Mouse (Mus musculus) monocyte, adult 2 months (primary cell): ENCODE results near the gene Slc1a1.

ENCODE experiments used
- DNase-seq, 2 experiments: peaks; one replicate each; pipeline ENCODE4 v3.0.0; 2022; ENCODE audit warnings: low spot score in 2 of 2, low read depth in 1 of 2

Slc1a1 gene

DNA sequence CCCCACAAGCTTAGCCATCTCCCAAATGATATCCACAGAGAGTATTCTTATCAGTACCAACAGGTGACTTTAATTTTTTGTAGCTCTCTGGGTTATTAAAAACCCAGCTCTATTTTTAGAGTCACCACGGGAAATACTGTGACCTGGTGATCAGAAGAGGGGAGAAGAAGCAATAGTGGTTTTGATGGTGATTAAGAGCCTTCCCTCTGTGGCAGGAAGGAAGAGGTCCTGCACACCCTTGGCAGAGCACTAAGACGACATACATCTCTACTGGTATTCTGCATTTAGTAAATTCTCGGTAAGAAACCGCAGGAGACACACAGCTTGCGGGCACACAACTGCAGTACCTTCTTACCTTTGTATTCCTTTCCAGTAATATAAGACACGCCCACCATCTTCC is 79.7 kb downstream of the Slc1a1 start:
- DNase-seq: no peak

DNA sequence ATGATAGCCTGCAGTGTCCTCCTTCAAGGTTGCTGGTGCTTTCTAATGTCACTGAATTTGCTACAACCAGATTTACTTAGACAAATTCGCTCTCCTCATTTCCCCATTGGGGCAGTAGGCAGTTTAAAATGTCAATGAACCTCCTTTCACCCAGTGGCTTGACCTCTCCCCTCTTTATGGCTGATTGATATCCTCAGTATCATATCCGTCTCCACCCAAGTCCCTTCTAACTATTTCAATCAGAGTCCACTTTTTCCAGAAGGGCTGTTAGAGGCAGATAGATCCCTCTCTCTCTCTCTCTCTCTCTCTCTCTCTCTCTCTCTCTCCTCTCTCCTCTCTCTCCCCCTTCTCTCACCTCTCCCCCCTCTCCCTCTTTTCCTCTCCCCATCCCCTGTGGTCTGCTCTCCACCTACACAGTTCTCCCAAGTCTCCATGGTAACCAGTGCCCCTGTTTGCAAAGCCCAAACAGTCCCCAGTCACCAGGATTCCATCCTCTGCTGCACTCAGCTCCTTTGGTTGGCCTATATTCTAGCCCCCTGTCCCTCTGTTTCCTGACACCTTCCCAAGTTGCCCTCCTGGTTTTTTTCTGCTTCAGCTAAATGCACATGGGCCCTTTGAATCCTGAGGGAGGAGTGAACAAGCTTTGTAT is 80.9 kb downstream of the Slc1a1 start:
- DNase-seq: no peak

DNA sequence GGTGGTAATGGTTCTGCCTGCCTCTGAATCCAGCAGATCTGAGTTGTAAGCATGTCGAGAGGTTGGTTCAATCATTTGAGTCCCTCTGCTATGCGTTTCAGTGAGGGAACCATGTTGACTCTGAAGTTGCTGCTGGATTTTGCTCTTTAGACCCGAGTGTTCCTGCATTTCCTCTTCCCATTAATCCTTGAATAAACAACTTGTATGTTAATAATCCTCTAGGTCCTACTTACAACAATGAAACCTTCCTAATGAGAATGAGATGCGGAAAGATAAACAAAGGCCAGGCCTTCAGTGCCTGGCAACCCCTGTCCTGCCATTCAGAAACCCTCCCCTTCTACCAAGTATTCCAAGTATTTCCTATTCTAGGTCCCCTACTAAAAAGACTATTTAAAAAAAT is 81.6 kb downstream of the Slc1a1 start:
- DNase-seq: no peak

DNA sequence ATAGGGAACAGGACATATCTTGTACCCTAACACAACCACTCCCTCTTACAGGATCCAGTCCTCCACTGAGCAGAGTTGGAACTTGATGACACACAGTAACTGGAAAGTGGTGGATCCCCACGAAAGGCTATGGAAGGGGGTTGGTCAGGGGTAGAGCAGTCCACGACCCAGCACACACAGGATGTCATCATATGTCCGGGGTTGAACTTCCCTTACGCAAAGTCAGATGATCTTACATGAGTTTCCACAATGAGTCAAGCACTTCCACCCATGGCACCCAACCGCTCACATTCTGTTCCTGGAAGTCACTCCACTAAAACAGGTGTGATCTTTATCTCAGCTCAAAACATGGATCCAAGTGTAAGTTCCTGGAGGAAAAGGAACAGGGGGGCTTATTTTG is 83.0 kb downstream of the Slc1a1 start:
- no peak for DNase-seq

DNA sequence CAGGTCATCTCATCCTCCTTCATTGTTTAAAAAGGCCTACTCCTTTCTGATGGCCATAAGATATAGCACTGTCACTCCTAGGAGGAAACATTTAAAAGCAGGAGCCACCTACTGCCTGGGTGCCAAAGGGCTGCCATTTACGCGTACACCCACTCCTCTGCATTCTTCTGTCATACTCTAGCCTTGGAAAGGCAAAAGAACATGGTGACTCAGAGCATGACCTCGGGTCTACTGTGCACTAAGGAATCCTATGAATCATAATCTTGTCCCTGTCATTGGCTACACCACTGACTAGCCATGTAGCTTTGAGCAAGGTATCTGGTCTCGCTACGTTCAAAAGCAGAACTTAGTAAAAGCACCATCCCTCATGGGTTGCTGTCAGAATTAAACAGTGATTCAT is 91.5 kb downstream of the Slc1a1 start:
- no peak for DNase-seq

DNA sequence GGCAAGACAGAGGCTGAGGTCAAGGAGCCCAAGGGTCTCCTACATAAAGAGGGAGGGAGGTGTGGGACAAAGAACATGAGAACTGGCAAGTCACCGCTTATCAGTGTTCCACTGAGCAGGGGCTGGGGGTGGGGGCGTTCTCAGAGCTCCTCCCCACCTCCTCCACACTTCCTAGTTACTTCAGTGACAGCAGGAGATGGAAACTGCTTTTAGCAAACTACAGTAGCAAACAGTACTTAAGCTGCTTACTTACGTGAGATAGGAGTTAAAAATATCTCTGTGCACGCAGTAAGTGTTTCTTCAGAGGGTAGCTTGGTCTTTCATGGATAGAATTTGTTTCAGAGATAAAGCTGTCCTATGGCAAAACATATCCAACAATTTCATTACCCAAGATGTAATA is 92.5 kb downstream of the Slc1a1 start:
- no peak for DNase-seq

DNA sequence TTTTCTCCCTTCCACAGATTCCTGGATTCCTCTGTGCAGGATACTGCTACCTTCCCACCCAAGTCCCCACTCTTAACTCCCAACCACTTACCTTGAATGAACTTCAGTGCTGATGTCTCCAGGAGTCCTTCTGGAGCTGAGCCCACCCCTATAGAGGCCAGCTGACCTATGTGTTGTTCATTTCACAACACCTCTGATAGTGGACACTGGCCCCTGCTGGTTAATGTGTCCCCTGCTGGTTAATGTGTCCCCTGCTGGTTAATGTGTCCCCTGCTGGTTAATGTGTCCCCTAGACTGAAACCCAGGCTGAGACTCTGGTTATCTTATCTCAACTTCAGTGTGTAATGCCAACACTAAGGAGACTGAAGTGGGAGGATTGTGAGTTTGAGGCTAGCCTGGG is 94.2 kb downstream of the Slc1a1 start:
- DNase-seq: no peak

DNA sequence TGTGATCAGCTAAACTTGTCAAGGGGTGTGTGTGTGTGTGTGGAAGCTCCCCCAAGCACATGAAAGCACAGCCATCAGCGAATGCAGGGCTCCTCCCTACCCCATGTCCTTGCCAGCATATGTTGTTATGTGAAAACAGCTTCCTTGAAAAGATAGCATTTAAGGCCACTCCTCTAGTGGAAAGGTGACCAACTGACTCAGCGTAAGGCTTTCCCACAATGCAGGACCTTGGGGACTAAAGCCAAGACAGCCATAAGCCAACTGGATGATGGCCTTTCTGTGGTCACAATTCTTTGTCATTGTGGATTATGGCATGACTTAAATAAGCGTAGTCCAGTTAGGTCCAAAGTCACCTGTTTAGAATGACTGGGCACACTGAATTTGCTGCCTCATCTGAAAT is 100.0 kb downstream of the Slc1a1 start:
- DNase-seq: no peak

DNA sequence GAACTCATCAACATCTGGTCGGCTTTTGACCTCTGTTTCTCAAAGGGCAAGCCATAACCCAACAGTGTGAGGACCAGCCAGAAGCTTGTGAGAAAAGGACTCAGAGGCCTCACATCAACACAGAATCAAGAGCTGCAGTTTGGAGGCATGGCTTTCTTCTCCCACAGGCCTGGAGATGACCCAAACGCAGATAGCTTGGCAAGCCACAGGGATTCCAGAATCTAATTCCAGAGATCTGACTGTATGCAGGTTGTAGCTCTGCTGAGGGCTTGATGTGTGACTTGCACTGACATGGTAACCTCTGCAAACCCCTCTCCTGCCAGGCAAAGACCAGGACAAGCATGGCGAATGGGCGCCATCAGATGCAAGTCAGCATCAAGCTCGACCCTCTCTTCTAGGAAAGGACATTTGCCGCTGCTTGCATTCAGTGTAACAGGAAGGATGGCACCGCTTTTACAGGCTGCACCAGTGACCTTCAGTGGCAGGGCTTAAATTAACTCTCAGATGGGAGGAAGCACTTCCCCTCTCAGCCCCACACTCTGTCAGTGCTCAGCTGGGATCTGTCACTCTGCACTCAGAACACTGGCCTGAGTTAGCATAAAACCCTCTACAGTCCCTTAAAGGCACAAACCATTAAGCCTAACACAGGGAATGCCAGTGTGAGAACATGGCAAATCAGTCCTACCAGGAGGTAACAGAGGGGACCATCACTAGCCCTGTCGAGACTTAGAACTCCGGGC is 105.5 kb downstream of the Slc1a1 start:
- no peak for DNase-seq

DNA sequence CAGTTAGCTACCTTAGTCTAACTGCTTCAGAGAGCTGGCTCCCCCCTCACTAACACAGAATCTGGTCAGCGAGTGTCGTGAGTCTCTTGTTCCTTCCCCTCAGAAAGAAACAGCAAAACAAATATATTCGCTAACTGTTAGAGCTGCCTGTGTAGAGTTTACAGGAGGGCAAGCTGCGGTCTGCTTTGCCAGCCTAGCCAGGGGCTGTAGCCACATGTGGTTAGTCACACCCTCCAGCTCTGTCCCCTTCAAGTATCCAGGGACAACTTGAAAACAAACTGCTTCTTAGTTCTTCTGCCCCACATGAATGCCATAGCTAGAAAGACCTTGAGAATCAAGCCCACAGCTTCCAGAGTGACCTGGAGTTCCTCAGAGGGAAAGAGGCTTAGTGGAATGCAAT is 106.4 kb downstream of the Slc1a1 start:
- no peak for DNase-seq

DNA sequence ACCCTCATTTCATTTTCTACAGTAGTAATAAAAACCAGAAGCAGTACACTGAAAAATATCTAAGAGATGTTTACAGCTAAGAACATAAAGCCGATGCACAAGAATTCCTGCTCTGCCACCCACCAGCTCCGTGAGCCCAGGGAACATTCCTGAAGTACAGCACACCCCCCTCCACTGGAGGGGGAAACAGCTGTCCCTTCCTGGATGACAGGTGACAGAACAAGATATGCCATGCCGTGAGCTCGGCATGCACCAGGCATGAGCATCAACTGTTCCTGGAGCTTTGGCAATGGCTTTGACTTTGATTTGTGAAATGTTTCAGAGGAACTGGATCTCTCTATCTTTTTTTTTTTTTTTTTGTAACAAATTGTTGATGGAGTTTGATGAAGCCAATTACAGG is 111.9 kb downstream of the Slc1a1 start:
- no peak for DNase-seq

DNA sequence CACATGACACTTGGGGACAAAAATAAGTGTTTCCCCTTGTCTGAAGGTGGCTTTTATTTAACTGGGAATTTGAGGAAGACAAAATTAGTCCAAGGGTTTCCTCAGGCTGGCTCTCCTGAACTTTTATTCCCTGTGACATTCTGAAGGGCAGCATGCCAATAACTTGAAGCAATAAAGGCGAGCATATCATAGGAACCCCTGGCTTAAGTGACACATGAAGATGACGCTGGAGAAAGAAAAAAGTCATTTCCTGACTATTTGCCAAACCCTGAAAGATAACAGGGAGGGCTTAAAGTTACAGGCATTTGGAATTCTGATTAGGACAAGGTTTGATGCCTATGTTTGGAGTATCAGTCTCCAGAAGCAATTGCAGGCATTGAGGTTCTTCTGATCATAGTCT is 112.5 kb downstream of the Slc1a1 start:
- no peak for DNase-seq

DNA sequence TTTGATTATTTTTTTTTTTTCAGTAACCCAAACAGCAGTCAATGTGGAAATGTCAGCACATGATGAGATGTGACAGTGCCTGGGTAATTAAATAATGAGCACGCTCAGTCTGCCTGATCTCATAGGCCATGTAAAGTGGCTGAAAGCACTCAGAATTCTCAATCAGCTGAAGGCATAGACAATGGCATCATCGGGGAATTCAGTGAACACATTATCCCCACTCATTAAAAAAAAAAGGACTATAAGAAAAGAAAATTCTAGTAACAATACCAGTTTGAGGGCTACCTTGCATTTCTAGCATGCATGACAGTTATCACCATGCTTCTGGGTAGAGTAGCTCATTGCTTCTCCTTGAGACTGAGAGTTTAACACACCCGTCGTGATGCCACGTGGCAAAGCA is 116.4 kb downstream of the Slc1a1 start:
- no peak for DNase-seq

DNA sequence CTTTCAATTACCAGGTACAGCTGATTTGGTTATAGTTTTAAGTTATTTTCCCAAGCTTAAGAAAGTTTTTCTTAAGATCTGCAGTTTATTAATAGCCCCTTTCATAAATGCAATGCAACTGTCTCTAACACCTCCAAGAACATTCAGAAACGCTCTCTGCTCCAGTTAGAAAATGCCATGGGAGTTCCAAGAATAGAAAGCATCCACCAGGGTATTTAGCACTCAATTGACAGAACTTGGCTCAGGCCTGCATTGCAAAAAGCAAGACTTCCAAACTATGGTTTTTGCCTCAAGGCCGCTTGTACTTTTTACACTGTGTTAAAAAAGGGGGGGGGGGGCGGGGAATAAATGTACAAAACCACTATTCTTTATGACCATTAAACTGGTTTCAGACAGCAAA is 128.3 kb downstream of the Slc1a1 start:
- no peak for DNase-seq

DNA sequence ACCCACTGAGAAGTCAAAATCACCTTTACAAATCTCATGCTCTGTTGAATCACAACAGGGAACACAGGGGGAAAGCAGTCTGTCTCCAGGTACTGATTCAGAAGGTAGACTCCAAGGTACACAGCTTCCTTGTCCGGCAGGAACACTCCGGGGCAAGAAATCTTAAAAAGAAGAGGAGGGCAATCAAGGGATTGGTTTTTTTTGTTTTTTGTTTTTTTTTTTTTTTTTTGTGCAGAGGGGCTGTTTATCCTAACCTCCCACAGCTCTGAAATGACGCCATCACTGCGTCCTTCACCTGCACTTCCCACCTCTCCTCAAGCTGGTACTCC is 128.6 kb downstream of the Slc1a1 start:
- no peak for DNase-seq
